Mouse (Mus musculus) retina, embryonic 14.5 days (tissue): ENCODE data around the gene Slamf1.

Experiments used
- DNase-seq: peaks from one replicate; pipeline ENCODE4 v3.0.0-alpha.2; 2015; ENCODE audit warnings: low spot score

Gene Slamf1

DNA sequence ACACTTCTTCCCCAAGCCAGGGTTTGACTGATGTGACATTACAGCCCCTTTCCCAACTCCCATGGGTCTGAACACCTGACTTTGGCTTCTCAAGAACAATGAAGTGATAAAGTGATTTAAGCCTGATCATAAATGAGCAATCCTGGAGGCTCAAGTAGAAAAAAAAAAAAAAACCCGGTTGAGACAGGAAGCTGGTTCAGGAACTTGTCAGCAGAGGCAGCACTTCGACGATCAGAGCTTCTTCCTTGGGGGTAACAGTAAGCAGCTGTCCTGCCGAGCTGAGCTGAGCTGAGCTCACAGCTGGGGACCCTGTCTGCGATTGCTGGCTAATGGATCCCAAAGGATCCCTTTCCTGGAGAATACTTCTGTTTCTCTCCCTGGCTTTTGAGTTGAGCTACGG lies at the start of gene Slamf1:
TSS of gene Slamf1 (plus strand) at position 230 of the 400 bp plus-strand sequence.
- no peak for DNase-seq

GRCm38 (mm10) chr1:171731195-171731594 lies 35.7 kb upstream of the Slamf1 start:
- no peak for DNase-seq

- DNase-seq, result no peak
Observed at GRCm38 (mm10) chr1:171734898-171735297, 32.0 kb upstream of the Slamf1 start.

GRCm38 (mm10) chr1:171748127-171748969 lies 18.6 kb upstream of the Slamf1 start:
- DNase-seq, result no peak

DNA sequence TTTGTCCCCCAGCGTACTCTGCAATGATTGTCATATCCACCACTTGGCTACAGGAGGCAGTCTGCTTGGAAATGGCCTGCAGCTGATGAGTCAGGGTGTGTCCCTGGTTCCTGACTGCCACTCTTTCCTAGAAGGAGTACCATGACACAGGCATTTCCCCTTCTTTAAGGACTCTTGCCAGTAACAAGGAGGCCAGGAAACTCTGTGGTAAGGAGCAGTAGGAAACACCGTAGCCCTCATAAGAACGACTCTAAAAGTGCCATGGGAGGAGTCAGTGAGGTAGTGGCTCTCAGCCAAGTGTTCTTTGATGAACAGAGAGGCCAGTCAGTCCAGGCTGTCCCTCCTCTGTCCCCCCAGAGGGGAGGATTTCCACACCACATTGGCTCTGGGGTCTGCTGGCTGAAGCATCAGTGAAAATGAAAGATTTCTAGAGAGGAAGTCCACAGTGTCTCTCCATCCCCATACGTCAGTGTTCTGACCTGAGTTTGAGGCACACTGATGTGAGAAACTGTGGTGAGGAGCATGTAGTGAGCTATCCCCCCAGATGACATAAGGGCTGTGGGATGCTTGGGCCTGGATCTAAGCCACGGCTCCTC lies 5.0 kb upstream of the Slamf1 start:
- no peak for DNase-seq

- DNase-seq, result no peak
Observed at GRCm38 (mm10) chr1:171770996-171771395, 4.1 kb downstream of the Slamf1 start.

DNA sequence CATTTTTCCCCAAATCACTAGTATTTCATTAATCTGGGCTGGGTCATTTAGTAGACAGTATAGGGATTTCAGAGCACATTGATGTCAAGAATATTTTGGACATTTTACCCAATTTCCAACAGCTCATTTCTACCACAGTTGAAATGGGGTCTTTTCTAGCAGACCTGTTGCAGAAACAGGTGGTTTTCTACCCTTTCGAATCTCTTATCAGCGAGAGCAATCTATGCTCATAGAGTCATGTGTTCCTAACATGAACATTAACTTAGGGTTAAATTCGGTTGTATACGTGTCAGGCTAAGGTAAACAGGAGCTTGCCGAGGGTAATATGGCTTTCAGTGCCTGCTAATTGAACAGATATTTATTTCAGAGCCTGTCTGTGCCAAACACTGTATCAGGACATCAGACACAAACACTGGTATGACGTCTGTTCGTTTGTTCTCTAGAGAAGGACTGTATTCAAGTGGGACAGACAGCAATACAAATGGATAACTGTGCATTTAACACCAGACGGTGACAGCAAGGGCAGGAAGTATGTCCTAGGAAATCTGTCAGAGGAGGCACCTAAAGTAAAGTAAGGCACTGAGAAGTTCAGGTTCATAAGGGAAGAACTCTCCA lies 5.3 kb downstream of the Slamf1 start:
- no peak for DNase-seq

GRCm38 (mm10) chr1:171773232-171773989 lies 6.5 kb downstream of the Slamf1 start:
- no peak for DNase-seq

DNA sequence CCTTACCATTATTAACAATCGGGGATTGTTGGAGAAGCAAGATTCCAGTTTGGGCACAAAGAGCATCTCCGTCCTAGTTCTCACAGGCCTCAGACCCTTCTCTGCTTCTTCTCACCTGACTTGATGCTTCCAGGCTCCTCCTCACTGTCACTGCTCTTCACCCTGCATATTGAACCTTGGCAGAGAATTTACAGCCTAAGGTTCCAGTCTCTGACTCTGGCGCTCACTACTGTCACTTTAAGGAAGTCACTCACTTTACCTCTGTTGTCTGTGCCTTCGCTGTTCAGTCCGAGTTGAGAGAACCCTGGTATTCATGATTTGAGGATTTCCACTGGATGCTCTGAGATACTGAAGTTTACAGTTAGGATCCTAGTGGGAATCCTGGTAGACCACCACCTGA lies 7.3 kb downstream of the Slamf1 start:
- no peak for DNase-seq

GRCm38 (mm10) chr1:171774678-171775077 lies 7.8 kb downstream of the Slamf1 start:
- DNase-seq, result no peak

- DNase-seq, result no peak
Observed at GRCm38 (mm10) chr1:171775781-171776180, 8.9 kb downstream of the Slamf1 start.

GRCm38 (mm10) chr1:171777026-171777425 lies 10.1 kb downstream of the Slamf1 start:
- DNase-seq, result no peak

GRCm38 (mm10) chr1:171782287-171782915 lies 15.5 kb downstream of the Slamf1 start:
- no peak for DNase-seq

DNA sequence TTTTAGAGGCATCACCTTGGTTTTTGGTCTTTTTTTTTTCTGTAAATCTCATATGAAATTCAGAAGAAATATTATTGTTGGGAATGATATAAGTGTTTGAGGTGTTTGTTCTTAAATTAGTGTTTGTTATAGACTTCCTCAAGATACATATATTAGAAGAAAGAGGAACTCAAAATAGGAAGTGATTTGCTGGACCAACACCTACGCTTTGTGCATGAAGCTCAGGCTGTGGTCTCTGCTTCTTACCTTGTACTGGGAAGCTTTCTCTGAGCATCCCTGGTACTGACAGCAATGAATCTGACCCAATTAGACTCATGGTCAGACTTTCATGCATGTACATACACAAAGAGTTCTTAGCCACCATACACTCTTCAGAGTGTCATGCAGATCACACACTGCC lies 18.9 kb downstream of the Slamf1 start:
- no peak for DNase-seq

DNA sequence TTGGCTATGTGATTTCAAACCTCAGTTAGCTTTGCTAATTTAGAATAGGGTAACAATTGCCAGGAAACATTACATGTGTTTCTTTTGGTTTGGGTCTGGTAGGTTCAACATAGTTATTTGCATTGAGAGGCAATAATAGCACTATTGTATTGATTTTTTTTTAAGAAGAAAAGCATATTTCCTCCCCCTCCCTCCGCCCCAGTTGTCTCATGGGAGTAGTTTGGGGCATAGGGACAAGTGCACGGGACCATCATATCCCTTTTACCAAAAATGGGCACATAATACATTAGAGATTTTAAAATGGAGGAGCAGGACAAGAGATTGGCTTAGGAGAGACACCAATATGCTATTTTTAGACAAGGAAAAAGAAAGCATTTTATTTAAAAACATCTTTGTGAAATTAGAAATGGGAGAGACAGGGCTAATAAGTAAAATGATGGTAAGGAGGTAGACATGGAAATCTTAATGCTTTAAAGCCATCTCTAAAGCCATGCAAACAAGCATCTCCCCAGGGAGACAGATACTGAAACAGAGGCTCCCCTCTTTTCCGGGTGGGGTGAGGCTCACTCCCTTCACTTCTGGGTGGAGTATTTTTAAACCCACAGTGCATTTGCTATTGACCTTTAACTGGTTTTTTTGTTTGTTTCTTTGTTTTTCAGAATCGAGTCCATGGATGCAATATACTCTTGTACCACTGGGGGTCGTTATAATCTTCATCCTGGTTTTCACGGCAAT lies 20.5 kb downstream of the Slamf1 start:
- DNase-seq, result no peak

GRCm38 (mm10) chr1:171788461-171789283 lies 21.7 kb downstream of the Slamf1 start:
- DNase-seq, result no peak

DNA sequence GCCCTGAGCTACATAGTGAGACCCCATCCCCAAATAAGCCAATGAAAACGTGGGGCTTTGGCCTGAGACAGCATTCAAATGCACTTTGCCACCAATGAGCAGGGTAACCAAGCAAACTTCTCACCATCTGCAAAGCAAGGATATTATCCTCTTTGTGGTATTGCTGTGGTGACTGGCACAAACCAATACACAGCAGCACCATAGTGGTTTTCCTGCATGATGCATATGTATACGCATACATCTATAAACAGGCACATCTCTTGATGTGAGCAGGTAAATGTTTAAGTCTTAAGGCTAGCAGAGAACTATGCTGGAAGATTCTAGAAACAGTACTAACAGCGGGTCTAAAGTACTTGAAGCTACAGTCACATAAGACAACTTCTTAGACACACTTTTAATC lies 22.5 kb downstream of the Slamf1 start:
- no peak for DNase-seq

- no peak for DNase-seq
Observed at GRCm38 (mm10) chr1:171791491-171791890, 24.6 kb downstream of the Slamf1 start.

DNA sequence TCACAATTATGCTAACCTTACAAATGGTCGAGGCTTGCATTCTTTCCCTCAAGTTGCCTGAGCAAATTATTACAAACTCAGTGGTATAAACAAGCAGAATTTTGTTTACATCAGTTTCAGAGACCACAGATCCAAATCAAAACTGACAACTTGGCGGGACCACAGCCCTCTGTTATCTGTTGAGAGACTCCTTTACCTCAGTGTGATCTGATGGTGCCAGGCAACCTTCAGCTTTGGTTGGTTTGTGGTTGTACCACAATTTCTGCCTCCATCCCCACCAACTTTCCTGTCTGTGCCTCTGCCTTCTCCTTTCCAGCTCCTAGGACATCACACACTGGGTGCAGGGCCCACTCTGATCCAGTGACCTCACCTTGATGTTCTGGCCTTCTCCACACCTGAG lies 29.3 kb downstream of the Slamf1 start:
- no peak for DNase-seq

GRCm38 (mm10) chr1:171797840-171798239 lies 30.9 kb downstream of the Slamf1 start:
- no peak for DNase-seq
